Mouse (Mus musculus) cerebral cortex, adult 2 months (tissue): ENCODE results near the gene Cd6.

Source experiments
- WGBS: fragments of 180-500 bp; shearing (Covaris S2); methylation state at CpG from one replicate; pipeline ENCODE4 v1.1.7; 2018; 5-methylcytosine and 5-hydroxymethylcytosine counted together

Cd6 gene

DNA sequence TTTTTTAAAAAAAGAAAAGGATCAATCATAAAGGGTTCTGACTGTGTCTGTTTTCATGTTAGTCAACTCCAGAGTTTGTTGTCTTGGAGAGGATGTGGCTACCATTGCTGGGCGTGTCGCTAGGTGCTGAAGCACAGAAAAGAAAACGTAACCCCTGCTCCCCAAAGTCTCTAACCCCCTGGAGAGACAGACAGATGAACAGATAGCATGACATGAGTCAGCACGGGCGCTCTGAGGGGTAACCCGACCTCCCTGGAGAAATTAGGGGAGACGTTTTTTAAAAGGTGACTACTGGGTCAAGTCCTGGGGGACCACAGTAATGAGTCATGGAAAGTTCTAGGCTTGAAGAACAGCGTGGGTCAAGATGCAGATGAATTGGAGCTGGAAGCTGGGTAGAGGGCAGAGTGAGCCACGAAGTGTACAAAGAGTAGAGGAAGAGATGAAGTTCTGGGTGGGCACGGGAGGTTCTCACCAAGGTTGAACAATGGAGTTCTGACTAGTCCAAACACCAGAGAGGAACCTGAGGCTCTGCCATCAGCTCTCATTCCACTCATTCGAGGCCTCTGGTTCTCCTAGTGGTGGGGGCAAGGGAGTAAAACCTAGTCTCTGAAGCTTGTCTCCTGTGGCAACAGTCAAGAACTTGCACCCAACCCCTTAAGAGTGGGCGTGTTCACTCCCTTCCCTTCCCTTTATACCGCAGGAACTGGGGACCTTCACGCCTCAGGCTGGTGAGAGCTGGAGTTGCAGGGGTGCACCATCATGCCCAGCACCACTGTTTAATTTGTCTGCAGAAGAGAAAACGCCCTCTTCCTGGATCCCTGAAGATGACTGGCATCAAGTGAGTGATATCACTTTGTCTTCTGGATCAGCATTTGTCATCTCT, 9.4 kb upstream of the Cd6 start, which contains the start of gene Slc15a3:
TSS of gene Slc15a3 (plus strand) at position 718 of the 883 bp plus-strand sequence.
- 82% methylated on average over 15 of the region's 15 CpGs for WGBS

DNA sequence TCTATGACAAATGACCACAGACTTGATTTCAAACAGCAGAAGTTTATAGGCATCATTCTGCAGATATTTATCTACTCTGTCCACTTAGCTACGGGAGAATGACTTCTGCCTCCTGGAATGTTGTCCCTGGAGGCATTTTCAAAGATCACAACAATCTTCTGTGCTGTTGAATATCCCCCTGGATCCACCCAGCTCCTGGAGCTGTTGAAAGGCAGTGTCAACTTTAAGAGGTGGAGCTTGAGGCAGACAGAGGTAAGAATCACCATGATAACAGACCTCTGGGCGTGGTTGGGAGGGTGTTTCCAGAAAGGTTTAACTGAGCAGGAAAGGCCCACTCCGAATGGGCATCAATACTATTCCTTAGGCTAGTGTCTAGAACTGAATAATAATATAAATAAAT, 5.8 kb upstream of the Cd6 start:
- 77% methylated on average over 3 of the region's 3 CpGs for WGBS

DNA sequence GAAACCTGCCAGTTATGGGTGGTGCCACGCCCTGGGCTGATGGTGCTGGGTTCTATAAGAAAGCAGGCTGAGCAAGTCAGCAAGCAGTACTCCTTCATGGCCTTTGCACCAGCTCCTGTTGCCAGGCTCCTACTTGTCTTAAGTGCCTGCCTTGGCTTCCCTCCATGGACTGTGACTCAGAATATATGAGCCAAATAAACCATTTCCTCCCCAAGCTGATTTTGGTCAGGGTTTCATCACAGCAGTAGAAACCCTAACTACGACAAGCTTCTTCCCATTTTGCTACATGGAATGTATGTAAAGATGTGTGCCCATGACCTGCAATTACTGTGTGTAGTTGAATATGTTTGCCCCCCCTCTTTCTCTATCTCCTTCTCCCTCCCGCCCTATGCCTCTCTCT, 3.8 kb upstream of the Cd6 start:
- 81% methylated on average over 3 of the region's 3 CpGs for WGBS

DNA sequence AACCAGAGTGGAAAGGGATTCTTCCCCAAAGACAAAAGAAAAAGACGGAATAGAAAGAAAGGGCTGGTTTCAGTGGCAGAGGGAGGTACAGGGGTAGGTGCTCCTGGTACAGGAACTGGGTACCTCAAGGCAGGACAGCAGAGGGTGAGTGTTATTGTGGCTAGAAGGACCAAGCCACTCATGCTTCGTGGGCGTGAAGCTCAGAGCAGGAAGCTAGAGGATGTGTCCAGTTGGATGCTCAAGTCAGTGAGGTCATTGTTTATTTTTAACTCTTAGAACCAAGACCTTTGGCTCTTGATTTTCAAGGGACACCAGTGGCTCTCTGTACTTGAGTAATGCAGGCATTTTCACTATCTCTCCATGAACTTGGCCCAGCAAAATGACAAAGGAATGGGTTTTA, 2.2 kb upstream of the Cd6 start:
- 81% methylated on average over 3 of the region's 3 CpGs for WGBS

DNA sequence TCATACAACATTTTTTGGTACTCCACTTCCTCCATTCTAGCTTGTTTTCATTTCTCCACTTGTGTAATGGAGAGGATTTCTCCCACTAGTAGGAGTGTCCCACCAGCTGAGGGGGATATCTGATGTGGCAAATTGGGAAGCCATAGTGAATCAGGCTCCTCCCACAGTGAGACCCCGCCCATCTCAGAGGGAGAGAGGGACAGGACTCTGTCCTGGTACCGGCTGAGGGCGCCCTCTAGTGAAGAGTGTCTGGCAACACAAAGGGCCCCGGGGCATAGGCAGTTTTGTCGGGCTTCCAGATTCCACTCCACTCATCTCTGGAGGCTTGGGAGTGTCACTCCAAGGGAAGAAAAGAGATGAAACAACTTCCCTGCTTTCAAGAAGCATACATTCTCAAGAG, 1.6 kb upstream of the Cd6 start:
- WGBS: 8% methylated on average over 5 of the region's 5 CpGs

DNA sequence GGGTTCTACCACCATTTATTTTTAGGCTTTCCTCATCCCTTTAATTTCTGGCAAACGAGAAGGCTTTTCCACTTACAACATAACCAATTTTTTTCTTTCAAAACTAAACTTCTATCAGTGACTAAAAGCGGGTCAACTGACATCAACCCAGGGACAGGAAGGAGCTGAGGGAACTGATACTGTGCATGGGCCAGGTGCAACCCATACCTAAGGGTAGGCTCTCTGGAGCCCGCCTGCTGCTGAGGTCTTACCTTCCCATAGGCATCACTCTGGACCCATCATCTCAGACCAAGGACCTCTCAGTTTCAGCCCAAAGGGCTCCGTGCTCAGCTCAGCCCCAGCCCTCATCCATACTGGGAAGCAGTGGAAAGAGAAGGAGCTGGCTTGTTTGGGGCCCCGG, 1.5 kb downstream of the Cd6 start:
- 89% methylated on average over 5 of the region's 5 CpGs for WGBS

DNA sequence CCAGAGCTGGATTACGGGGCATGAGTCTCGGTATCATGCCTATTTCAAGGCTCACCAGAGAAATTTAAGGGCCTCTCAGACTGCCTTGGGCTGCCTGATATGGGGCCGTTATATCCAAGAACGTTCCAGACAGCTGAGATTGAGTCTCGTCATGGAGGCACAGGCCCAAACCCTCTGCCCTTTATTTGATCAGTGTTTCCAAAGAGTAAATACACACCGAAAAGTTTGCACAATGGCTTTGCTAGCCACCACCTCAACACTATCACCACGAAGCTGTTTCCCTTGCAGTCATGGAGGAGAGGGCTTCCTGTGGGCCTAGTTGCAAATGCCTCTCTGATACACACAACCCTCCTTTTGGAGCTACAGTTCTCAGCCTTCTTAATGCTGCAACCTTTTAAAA, 5.8 kb downstream of the Cd6 start:
- 95% methylated on average over 7 of the region's 7 CpGs for WGBS

DNA sequence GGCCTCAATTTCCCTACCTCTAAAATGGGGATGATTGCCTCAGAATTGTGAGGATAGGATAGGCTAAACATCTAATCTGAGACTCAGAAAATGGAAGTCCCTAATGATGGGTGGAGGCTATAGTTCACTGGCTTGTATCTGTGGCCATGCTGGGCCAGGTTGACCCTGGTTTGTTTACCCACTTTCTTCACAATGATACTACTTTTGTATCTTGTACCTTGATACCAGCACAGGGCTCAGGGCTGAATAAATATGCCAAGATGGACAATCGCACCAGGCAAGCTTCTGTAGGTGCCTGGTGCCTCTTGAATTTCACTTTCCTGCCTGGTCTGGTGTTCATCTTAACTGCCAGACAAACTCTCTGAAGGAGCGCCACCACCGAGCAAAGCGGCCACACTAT, 7.3 kb downstream of the Cd6 start:
- 95% methylated on average over 4 of the region's 4 CpGs for WGBS

DNA sequence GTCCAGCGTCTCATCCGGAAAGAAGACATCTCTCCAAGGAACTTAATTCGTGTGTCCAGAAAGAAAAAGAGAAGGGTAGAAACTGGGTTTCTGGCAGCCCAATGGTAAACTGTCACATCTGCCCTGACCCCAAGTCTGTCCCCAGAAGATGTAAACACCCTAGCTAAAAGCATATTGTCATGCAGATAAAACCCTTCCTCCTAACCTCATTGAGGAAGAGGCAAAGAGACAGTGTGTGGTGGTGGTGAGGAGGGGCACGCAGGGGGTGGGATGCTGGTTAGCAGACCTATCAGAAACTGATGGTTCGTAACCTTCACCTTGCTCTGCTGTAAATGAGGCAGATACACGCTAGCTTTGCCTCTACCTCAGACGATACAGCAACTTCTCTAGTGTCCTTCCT, 8.5 kb downstream of the Cd6 start:
- WGBS: 87% methylated on average over 7 of the region's 7 CpGs

DNA sequence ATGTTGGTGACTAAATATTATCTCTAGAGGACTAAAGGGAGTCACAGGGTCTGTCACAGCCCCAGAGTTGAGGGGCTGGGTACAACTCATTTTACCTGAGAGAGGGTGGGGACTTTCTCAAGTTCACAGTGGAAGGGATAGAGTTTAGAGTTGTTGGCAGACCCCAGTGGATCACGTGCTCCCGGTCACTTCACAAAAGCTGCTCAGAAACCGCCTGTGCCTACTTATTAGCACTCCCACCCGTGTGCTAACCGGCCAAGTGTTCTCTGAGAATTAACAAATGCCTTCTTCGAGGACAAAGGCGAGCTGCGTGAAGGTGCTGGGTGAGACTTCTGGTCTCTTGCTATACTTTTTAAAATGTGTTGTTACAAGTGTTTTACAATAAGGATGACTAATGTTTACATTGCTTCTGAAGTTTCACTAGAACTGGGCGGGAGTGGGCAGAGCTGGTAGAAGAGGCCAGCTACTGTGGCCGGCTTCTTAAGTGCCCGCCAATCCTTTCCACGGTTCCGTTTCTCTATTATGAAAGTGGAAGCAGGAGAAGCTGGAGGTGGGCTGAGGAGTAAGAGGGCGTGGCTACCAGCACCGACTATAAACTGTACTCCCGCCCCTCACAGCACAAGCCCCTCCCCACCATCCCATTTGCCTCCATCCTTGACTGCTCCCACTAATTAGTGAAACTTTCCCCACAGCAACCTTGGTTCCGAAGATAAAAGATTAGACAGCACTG, 11.5 kb downstream of the Cd6 start:
- WGBS: 29% methylated on average over 17 of the region's 17 CpGs

DNA sequence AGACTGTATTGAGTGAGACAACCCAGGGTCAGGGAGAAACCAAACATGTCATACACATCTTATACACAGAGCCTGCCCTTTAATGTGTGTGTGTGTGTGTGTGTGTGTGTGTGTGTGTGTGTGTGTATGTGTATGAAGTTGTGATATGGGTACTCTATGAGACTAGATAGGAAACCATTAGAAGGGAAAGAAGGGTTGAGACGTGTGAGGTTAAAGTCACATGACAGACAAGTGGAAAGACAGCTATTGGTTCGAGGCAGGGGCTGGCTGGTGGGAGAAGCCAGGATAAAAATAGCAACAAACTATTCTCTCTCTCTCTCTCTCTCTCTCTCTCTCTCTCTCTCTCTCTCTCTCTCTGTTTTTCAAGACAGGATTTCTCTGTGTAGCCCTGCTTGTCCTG, 13.4 kb downstream of the Cd6 start:
- WGBS: 76% methylated on average over 2 of the region's 2 CpGs

DNA sequence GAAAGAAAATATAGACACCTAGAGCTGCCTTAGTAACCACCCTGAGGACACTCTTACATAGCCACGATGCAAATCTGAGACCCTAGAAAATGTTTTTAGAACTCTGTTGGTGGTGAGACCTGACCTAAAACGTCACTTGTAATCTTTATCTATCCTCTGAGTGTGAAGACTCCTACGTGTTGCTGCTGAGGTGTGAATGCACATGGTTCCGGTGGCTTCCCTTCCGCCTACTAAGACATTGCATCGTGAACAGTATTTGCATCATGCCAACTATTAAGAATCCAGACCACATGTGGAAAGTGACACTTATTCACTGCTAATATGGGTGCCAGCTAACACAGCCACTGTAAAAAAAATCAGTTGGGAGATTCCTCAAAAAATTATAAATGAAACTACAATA, 14.0 kb downstream of the Cd6 start:
- WGBS: 43% methylated on average over 6 of the region's 6 CpGs

DNA sequence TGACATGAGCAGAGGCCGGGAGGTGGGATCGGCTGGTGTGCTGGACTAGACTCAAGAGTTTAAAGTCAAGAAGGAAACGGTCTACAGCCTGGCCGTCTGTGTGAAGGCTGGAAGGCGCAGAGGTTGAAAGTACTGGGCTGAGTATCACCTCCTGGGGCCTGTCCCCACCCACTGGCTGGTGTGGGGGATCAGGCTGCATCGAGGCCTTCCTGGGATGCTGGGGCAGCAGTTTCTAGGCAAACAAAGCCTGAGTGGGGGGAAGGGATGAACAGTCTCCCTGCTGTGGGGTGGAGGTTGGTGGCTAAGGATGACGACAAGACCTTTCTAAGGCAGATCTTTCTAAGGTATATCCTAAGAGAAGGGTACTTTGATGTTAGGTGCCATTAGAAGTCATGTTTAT, 16.0 kb downstream of the Cd6 start:
- 68% methylated on average over 7 of the region's 7 CpGs for WGBS

DNA sequence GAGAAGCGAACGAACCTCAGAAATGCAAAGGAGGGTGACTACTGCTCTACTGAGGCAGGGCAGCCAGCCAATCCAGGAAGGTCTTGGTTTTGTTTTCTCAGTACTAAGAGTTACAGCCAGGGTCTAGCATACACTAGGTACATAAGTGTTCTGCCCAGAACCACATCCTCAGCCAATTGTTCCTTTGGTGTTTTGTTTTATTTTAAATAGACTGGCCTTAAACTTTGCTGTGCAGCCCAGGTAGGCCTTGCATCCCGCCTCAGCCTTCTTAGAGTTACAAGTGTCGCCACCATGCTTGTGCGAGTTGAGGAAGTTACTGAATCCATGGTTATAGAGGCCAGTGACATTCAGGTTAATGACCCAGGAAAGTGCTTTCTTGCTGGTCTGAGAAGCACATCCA, 16.8 kb downstream of the Cd6 start:
- 97% methylated on average over 5 of the region's 5 CpGs for WGBS

DNA sequence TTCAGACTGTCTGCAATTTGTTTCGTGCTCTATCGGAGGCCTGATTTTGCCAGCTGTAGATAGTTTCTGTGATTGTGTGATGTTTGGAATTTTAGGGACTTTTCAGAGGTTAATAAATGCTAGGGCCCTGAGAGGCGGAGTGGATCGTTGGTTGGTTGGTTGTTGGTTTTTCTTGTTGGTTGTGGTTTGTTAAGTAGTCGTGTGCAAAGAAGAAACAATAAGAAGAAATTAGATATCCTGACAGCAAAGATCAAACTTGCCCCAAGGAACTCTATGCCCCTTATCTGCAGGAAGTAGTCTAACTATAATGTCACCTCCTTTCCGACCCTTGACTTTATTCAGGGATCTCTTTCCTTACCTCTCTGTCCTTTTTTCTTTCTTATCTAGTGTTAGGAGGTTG, 18.4 kb downstream of the Cd6 start:
- 81% methylated on average over 6 of the region's 6 CpGs for WGBS

DNA sequence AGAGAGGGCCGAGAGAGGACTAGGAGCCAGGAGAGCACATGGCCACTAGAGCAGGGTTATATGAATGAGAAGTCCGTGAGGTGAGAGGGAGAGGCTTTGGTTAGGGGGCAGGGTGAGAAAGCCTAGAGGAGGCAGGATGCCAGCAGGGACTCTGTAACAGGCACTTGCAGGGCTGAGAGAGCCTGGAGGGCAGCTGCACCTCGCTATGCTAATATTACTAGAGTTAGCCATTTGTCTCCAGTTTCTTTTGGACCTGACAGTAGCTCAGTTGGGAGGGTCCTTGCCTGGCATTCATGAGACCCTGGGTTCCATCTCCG, 19.7 kb downstream of the Cd6 start:
- 56% methylated on average over 4 of the region's 4 CpGs for WGBS

DNA sequence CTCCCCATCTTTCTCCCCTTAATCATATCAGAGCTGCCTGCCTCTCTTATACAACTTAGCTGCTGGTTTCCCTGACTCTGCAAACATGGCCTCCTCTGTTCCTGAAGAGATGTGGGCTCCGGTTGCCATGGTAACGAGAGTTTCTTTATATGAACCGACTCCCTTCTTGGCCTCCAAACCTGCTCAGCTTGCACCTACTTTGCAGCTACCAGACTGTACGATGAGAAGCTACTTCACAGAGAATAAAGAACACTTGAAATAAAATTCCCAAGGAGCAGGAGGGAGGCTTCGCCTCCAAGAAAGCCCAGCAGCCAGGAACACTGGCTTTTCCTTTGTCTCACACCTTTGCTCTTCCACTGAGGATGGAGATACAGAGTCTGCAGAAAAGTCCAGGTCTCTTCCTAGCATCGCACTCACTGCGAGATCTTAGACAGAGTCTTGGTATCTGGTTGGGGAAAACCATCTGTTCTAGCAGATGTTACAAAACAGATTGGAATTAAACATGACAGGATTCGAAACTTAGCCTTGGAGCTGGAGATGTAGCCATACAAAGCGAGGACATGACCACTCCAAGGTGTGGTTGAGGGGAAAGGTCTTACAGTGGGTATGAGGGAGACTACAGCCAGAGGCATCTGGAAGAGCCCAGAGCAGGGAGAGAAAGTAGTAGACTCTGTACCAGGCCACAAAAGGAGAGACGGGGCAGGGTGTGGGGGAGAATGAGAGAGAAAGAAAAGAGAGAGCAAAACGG, 20.3 kb downstream of the Cd6 start:
- WGBS: 39% methylated on average over 11 of the region's 11 CpGs

DNA sequence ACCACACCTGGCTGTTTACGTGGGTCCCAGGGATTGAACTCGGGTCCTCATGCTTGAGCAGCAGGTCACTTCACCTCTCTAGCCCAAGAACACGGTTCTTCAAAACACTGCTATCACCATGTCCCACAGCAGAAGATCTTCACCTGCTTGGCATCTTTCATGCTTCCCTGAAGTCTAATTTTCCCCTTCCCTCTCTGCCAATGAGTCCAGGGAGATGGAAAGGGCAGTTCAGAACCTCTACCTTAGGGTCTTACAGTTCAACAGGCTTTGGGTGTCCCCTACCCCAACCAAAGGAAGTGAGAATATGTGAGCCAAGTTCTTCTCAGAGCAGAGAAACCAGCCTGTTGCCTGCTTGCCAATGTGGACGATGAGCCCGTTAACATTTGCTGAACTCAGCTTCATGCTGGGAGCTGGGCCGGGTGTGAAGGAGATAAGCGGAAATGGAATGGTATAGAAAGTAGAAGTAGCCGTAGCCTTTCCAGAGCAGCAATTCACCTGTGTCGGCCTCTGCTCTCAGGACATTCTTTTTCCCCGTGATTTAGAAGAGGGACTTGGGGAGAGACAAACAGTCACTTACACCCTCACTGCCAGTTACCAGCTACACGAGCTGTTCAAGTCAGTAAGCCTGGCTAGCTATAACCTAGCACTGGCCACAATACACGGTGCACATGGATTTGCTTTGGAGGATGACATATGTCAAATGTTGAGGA, 21.2 kb downstream of the Cd6 start:
- WGBS: 63% methylated on average over 12 of the region's 12 CpGs

DNA sequence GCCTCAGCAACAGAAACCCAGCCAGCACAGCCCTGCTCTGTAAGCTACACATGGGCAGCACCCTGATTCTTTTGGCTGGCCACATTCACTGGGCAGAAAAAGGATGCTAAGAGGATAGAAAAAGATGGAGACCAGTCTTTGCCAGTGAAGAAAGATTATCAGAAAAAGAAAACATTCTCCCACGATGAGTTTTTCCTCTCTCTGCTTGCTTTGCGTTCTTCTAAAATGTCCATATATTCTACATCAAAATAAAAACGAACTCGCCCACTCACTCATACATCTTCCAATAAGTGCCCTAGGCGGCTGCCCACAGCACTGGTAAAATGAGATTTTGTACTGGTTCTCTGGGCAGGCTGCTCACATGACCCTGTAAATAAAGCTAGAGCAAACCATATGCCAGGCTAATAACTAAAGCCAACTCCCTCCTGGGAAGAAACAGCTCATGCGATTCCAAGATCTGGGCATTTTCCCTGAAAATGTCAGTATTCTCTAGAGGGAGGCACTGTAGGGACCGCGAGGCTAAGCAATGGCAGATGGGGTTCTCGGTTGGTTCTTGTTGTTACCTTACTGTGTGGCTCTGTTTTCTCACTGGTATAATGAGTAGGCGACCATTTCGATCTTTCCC, 24.1 kb downstream of the Cd6 start:
- 63% methylated on average over 11 of the region's 11 CpGs for WGBS

DNA sequence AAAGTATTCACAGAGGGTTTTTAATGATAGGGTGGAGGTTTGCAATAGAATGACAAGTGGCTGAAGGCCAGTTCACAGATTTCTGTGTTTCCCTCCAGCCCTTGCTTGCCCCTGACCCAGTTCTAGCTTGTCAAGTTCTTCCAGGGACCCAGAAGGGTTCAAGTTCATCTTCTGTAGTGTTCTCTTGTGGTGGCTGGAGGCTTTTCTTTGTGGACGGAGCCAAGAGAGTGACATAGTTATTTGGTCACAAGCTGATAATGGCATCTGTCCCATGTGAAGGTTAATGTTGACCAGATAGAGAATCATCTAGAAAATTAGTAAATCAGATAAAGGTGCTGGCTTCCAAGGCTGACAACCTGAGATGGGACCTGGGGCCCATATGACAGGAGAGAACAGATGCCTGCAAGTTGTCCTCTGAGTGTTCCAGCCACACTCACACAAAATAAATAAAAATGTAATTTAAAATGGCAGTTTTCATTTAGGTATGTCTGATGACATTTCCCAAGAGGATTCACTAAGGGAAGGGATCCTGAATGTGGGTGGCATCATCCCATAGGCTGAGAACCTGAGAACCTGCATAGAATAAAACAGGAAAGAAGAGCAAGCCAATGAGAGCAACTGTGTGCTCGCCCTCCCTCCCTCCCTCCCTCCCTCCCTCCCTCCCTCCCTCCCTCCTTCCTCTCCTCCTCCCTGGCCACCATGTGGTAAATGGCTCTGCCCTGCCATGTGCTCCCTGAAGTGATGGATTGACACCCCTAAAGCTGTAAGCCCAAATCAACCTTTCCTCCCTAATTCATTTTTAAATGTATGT, 24.8 kb downstream of the Cd6 start:
- 69% methylated on average over 2 of the region's 2 CpGs for WGBS

DNA sequence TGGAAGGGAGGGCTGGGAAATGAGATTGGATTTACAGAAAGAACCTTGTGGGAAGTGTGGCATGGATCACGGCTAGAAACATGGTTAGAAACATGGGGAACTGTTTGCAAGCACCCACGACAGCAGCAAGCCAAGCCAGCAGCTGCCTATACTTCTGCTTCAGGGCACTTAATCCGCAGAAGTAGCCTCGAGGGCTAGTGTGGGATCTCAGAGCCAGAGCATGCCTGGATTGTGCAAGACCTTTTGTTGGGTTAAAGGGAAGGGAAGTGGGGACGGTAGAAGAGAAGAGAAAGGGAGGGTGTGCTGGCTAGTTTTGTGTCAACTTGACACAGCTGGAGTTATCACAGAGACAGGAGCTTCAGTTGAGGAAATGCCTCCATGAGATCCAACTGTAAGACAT, 26.1 kb downstream of the Cd6 start:
- WGBS: 54% methylated on average over 5 of the region's 5 CpGs
